8 mouse cellular contexts compared by ENCODE assay signal in genomic region chr3:108554587-108555312, GRCm38 (mm10). TPM values are rescaled to one million over a fixed set of nuclear protein-coding genes. Genes with fewer than 3 reads are reported as not detected.
DNase-seq lines count a peak whose midpoint lies in the region; ATAC-seq and TF ChIP-seq lines count a peak whose summit lies in the region.

No protein-coding gene starts in this region.

- peak; percentile 95 for DNase-seq in A20 (ENCODE audit: low read depth, low spot score)
- DNase-seq in heart, embryonic 10.5 days (ENCODE audit: low spot score) = peak; percentile 96
- DNase-seq in liver = peak; percentile 93
- peak; percentile 93 to 96 for DNase-seq in spleen, postnatal 4 days (ENCODE audit: low spot score in 2 of 2)

- 17% methylated on average over 21 of the region's 22 CpGs for WGBS in heart, embryonic 10.5 days
- 16% methylated on average over 22 of the region's 22 CpGs for WGBS in kidney, embryonic 15.5 days

- no peaks in the 10 kb centered on the region for H3K27me3 ChIP-seq in heart, embryonic 10.5 days (ENCODE audit: insufficient read depth, poor library complexity, severe bottlenecking)
- no peaks in the 10 kb centered on the region for H3K27me3 ChIP-seq in kidney, embryonic 15.5 days

- peak overlapping the region; percentile 74 for H3K4me3 ChIP-seq in bone marrow macrophage, adult 2 months (ENCODE audit: insufficient read depth, low read length)
- peak overlapping the region; percentile 83 for H3K4me3 ChIP-seq in embryonic fibroblast, embryonic 13.5 days (ENCODE audit: insufficient read depth, low read length)
- peak overlapping the region; percentile 87 for H3K4me3 ChIP-seq in heart, embryonic 10.5 days
- peak overlapping the region; percentile 90 for H3K4me3 ChIP-seq in kidney, embryonic 15.5 days (replicated peaks)

- TF ChIP-seq CTCF in bone marrow macrophage, adult 2 months (IDR thresholded peaks at IDR 0.05; ENCODE audit: low read depth, low read length) = peak; percentile 46
- peak; percentile 24; the same call in 1 of the 2 replicates for TF ChIP-seq CTCF in embryonic fibroblast, embryonic 13.5 days (IDR thresholded peaks at IDR 0.05; ENCODE audit: borderline replicate concordance, insufficient read depth, low read length)

- peak overlapping the region; percentile 51 for H3K27ac ChIP-seq in bone marrow macrophage, adult 2 months (ENCODE audit: insufficient read depth, low read depth, low read length)
- H3K27ac ChIP-seq in embryonic fibroblast, embryonic 13.5 days (ENCODE audit: insufficient read depth, low read length) = no peak overlapping the region
- H3K27ac ChIP-seq in heart, embryonic 10.5 days = peak overlapping the region; percentile 97
- H3K27ac ChIP-seq in kidney, embryonic 15.5 days = peak overlapping the region; percentile 87

- H3K4me1 ChIP-seq in bone marrow macrophage, adult 2 months (ENCODE audit: control insufficient read depth, insufficient read depth, low read length) = no peaks in the 10 kb centered on the region
- no peaks in the 10 kb centered on the region for H3K4me1 ChIP-seq in embryonic fibroblast, embryonic 13.5 days (ENCODE audit: control insufficient read depth, insufficient read depth, low read length)
- H3K4me1 ChIP-seq in heart, embryonic 10.5 days = peaks cover 5% of the 10 kb centered on the region; the same call in 1 of the 2 replicates
- peaks cover 4% of the 10 kb centered on the region; the same call in 1 of the 2 replicates for H3K4me1 ChIP-seq in kidney, embryonic 15.5 days

- peak; percentile 97 for TF ChIP-seq POLR2A in bone marrow macrophage, adult 2 months (IDR thresholded peaks at IDR 0.05; ENCODE audit: borderline replicate concordance, low read depth, low read length)
- peak; percentile 100 for TF ChIP-seq POLR2A in embryonic fibroblast, embryonic 13.5 days (IDR thresholded peaks at IDR 0.05; ENCODE audit: low read depth, low read length)

- ATAC-seq in kidney, embryonic 15.5 days (replicated peaks; ENCODE audit: low FRiP score) = peak; percentile 96
- peak; percentile 99 for ATAC-seq in monocyte, adult 5-6 weeks (replicated peaks; ENCODE audit: insufficient number of reproducible peaks, low FRiP score, low TSS enrichment, poor library complexity, severe bottlenecking)

- H3K4me2 ChIP-seq in kidney, embryonic 15.5 days = peak overlapping the region; percentile 84

- peak overlapping the region; percentile 98 for H3K9ac ChIP-seq in kidney, embryonic 15.5 days

- H3K9me3 ChIP-seq in heart, embryonic 10.5 days = no peaks in the 10 kb centered on the region
- no peaks in the 10 kb centered on the region for H3K9me3 ChIP-seq in kidney, embryonic 15.5 days (replicated peaks)

- peaks cover 29% of the 10 kb centered on the region for H3K36me3 ChIP-seq in heart, embryonic 10.5 days
- H3K36me3 ChIP-seq in kidney, embryonic 15.5 days = peaks cover 30% of the 10 kb centered on the region

RNA-seq across cellular contexts. Expression of gene Tmem167b, which starts 7.5 kb away (rescaled TPM):
- 31.7 and 36.5 TPM in 2 replicates for polyA plus RNA-seq in bone marrow macrophage, adult 2 months (2012; ENCODE audit: insufficient read depth, insufficient read length, missing spikeins)
- 63.4 and 72.1 TPM in 2 replicates for polyA plus RNA-seq in embryonic fibroblast, embryonic 13.5 days (2011; ENCODE audit: insufficient read length, low read depth, missing spikeins)
- polyA plus RNA-seq in heart, embryonic 10.5 days (2016; fragmentation: Nextera tagmentation; extraction: Ambion mirVana) = 26.4 and 33.5 TPM in 2 replicates
- 34.0 and 35.6 TPM in 2 replicates for polyA plus RNA-seq in kidney, embryonic 15.5 days (2015; fragmentation: Nextera tagmentation; extraction: Ambion mirVana)
- 67.3 to 88.2 TPM (median 82.3 TPM) in 3 replicates for total RNA-seq in monocyte, adult 5-6 weeks (2017)

RNA-seq across cellular contexts. Expression of gene Taf13, which starts 16.7 kb away (rescaled TPM):
- 25.4 and 27.4 TPM in 2 replicates for polyA plus RNA-seq in bone marrow macrophage, adult 2 months (2012; ENCODE audit: insufficient read depth, insufficient read length, missing spikeins)
- polyA plus RNA-seq in embryonic fibroblast, embryonic 13.5 days (2011; ENCODE audit: insufficient read length, low read depth, missing spikeins) = 33.9 and 37.0 TPM in 2 replicates
- polyA plus RNA-seq in heart, embryonic 10.5 days (2016; fragmentation: Nextera tagmentation; extraction: Ambion mirVana) = 32.6 and 35.6 TPM in 2 replicates
- 34.2 and 42.9 TPM in 2 replicates for polyA plus RNA-seq in kidney, embryonic 15.5 days (2015; fragmentation: Nextera tagmentation; extraction: Ambion mirVana)
- total RNA-seq in monocyte, adult 5-6 weeks (2017) = 40.3 to 53.0 TPM (median 51.7 TPM) in 3 replicates

RNA-seq across cellular contexts. Expression of gene 5330417C22Rik, which starts 18.4 kb away (rescaled TPM):
- polyA plus RNA-seq in bone marrow macrophage, adult 2 months (2012; ENCODE audit: insufficient read depth, insufficient read length, missing spikeins) = not detected in 2 replicates
- not detected in 2 replicates for polyA plus RNA-seq in embryonic fibroblast, embryonic 13.5 days (2011; ENCODE audit: insufficient read length, low read depth, missing spikeins)
- 0.24 and 0.69 TPM in 2 replicates for polyA plus RNA-seq in heart, embryonic 10.5 days (2016; fragmentation: Nextera tagmentation; extraction: Ambion mirVana)
- polyA plus RNA-seq in kidney, embryonic 15.5 days (2015; fragmentation: Nextera tagmentation; extraction: Ambion mirVana) = 1.00 and 1.1 TPM in 2 replicates
- total RNA-seq in monocyte, adult 5-6 weeks (2017) = 0.11 to 0.19 TPM in 2 of 3 replicates, not detected in the other

RNA-seq across cellular contexts. Expression of gene 1700013F07Rik, which starts 20.8 kb away (rescaled TPM):
- not detected in 2 replicates for polyA plus RNA-seq in bone marrow macrophage, adult 2 months (2012; ENCODE audit: insufficient read depth, insufficient read length, missing spikeins)
- polyA plus RNA-seq in embryonic fibroblast, embryonic 13.5 days (2011; ENCODE audit: insufficient read length, low read depth, missing spikeins) = not detected in 2 replicates
- 0.24 TPM in 1 of 2 replicates, not detected in the other for polyA plus RNA-seq in heart, embryonic 10.5 days (2016; fragmentation: Nextera tagmentation; extraction: Ambion mirVana)
- polyA plus RNA-seq in kidney, embryonic 15.5 days (2015; fragmentation: Nextera tagmentation; extraction: Ambion mirVana) = 0.50 TPM in 1 of 2 replicates, not detected in the other
- total RNA-seq in monocyte, adult 5-6 weeks (2017) = not detected in 3 replicates

RNA-seq across cellular contexts. Expression of gene Wdr47, which starts 36.3 kb away (rescaled TPM):
- 7.2 and 10.1 TPM in 2 replicates for polyA plus RNA-seq in bone marrow macrophage, adult 2 months (2012; ENCODE audit: insufficient read depth, insufficient read length, missing spikeins)
- polyA plus RNA-seq in embryonic fibroblast, embryonic 13.5 days (2011; ENCODE audit: insufficient read length, low read depth, missing spikeins) = 17.9 and 18.2 TPM in 2 replicates
- polyA plus RNA-seq in heart, embryonic 10.5 days (2016; fragmentation: Nextera tagmentation; extraction: Ambion mirVana) = 8.7 and 9.0 TPM in 2 replicates
- polyA plus RNA-seq in kidney, embryonic 15.5 days (2015; fragmentation: Nextera tagmentation; extraction: Ambion mirVana) = 8.4 and 10.9 TPM in 2 replicates
- total RNA-seq in monocyte, adult 5-6 weeks (2017) = 12.4 to 27.1 TPM (median 13.7 TPM) in 3 replicates
